Mouse (Mus musculus): ENCODE results near the gene Six3. TPM values are rescaled to one million over a fixed set of nuclear protein-coding genes. Genes with fewer than 3 reads are reported as not detected.

Gene Six3
- polyA plus RNA-seq, 1 experiment from 2014 or later, result 0.45 TPM

DNA sequence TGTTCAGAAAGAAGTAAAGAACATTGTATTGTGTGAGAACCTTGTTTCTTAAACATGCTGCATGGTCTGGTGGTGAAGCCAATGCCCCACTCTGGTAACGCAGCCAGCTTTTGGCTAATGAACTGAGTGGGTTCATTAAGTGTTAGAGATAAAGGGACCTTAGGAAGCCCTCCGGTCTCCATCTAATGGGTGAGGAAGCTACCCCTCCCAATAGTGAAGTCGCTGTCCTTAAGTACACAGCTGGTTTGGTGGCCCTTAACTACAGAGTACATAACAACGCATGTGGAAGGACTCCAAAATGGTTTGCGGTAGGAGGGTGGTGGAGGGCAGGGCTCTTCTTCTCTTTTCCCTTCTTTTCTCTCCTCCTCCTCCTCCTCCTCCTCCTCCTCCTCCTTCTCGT lies 24.5 kb downstream of the Six3 start:
- Histone ChIP-seq H3K27me3 (peaks cover 71% of the 10 kb centered on the region), H3K36me3 (no peaks in the 10 kb centered on the region)
- 74% methylated on average over 5 of the region's 6 CpGs for WGBS

GRCm38 (mm10) chr17:85645312-85645711 lies 31.9 kb downstream of the Six3 start:
- Histone ChIP-seq H3K4me3 (peak overlapping the region; percentile 28), H3K27me3 (peaks cover 91% of the 10 kb centered on the region), H3K36me3 (no peaks in the 10 kb centered on the region), H3K4me2 (replicated peaks) (peak overlapping the region; percentile 61), H3K4me1 (peaks cover 17% of the 10 kb centered on the region), H3K9me3 (replicated peaks) (no peaks in the 10 kb centered on the region), H3K9ac (peak overlapping the region; percentile 58), H3K27ac (no peak overlapping the region)
- WGBS, result 7% methylated on average over 10 of the region's 12 CpGs
- ATAC-seq (ENCODE audit: low FRiP score), result peak; percentile 43; the same call in 1 of the 2 replicates

More for the DNA sequence above, 24.5 kb downstream of the Six3 start:
- Histone ChIP-seq H3K4me1 (no peaks in the 10 kb centered on the region), H3K4me3 (no peak overlapping the region), H3K9ac (no peak overlapping the region), H3K9me3 (replicated peaks) (no peaks in the 10 kb centered on the region), H3K4me2 (replicated peaks) (no peak overlapping the region), H3K27ac (no peak overlapping the region)
- ATAC-seq (ENCODE audit: low FRiP score), result no peak

GRCm38 (mm10) chr17:85645718-85646665 lies 32.6 kb downstream of the Six3 start:
- Histone ChIP-seq H3K9ac (peak overlapping the region; percentile 58), H3K27me3 (peaks cover 90% of the 10 kb centered on the region), H3K9me3 (replicated peaks) (no peaks in the 10 kb centered on the region), H3K4me3 (peak overlapping the region; percentile 28), H3K4me2 (replicated peaks) (peak overlapping the region; percentile 61), H3K27ac (no peak overlapping the region), H3K36me3 (no peaks in the 10 kb centered on the region), H3K4me1 (peaks cover 17% of the 10 kb centered on the region)
- peak; percentile 84 for ATAC-seq (ENCODE audit: low FRiP score)
- WGBS, result 2% methylated on average over 36 of the region's 36 CpGs

DNA sequence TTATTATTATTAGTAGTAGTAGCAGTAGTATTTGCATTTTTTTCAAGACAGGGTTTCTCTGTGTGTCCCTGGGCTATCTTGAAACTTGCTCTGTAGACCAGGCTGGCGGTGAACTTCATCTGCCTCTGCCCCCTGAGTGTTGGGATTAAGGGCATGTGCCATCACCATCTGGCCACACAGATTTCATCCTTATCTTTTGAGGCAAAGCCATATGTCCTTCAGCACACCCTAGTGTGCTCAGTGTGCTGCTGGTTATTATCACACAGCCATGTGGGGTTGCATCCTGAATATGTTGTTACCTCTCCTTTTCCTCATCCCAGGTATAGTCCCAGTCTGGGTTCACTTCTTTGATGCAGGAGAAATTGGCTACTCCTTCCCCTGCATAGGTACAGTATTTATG lies 46.6 kb downstream of the Six3 start:
- peaks cover 48% of the 10 kb centered on the region for H3K27me3 ChIP-seq
- whole genome bisulfite sequencing, result 90% methylated on average over 1 of the region's 1 CpGs

DNA sequence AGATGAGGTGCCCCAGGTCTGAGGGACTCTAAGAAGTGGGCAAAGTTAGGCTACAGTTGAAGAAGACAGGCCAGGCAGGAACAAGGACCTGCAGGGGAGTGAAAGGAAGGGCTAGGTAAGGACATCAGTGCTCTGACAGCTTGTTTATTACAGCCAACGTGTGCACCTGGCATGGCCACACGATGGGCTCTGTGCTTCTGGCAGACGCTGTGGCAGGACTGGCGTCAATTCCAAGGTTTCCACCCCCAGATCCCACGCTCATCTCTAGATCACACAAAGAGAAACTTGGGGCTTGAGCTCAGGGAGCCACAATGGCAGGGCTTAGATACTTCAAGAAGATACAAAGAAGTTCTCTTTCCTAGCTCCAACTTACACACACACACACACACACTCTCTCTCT lies 48.1 kb downstream of the Six3 start:
- Histone ChIP-seq H3K4me3 (no peak overlapping the region), H3K4me2 (replicated peaks) (no peak overlapping the region), H3K27ac (no peak overlapping the region), H3K27me3 (peaks cover 60% of the 10 kb centered on the region), H3K36me3 (no peaks in the 10 kb centered on the region), H3K9me3 (replicated peaks) (no peaks in the 10 kb centered on the region), H3K4me1 (peaks cover 5% of the 10 kb centered on the region; the same call in 1 of the 2 replicates), H3K9ac (no peak overlapping the region)
- ATAC-seq (ENCODE audit: low FRiP score), result no peak
- WGBS, result 78% methylated on average over 5 of the region's 5 CpGs

More for the DNA sequence above, 46.6 kb downstream of the Six3 start:
- Histone ChIP-seq H3K9me3 (replicated peaks) (no peaks in the 10 kb centered on the region), H3K36me3 (no peaks in the 10 kb centered on the region), H3K4me3 (no peak overlapping the region), H3K9ac (no peak overlapping the region), H3K4me1 (peaks cover 5% of the 10 kb centered on the region; the same call in 1 of the 2 replicates), H3K27ac (no peak overlapping the region), H3K4me2 (replicated peaks) (no peak overlapping the region)
- ATAC-seq (ENCODE audit: low FRiP score), result no peak

DNA sequence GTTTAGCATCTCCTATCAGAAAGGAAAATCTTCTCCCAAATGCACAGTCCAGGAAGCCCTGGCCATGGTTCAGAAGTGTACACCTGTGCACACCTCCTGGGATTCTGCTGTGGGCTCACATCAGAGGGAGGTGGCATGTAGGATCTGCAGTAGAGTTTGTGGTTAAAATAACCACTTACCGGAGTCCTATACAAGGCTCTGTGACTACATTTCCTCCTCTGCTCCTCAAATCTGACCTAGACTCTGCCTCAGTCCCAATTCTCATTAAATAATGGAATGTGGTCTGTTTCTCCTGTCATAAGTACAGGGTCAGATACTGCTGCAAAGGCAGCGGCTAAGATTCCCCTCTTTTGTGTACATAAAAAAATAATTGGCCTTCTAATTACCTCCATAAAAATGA lies 50.8 kb downstream of the Six3 start:
- Histone ChIP-seq H3K27me3 (peaks cover 59% of the 10 kb centered on the region), H3K27ac (no peak overlapping the region), H3K9me3 (replicated peaks) (no peaks in the 10 kb centered on the region), H3K36me3 (no peaks in the 10 kb centered on the region), H3K9ac (no peak overlapping the region), H3K4me2 (replicated peaks) (peak overlapping the region; percentile 55), H3K4me3 (no peak overlapping the region), H3K4me1 (peaks cover 5% of the 10 kb centered on the region; the same call in 1 of the 2 replicates)
- 53% methylated on average over 2 of the region's 2 CpGs for WGBS
- no peak for ATAC-seq (ENCODE audit: low FRiP score)

DNA sequence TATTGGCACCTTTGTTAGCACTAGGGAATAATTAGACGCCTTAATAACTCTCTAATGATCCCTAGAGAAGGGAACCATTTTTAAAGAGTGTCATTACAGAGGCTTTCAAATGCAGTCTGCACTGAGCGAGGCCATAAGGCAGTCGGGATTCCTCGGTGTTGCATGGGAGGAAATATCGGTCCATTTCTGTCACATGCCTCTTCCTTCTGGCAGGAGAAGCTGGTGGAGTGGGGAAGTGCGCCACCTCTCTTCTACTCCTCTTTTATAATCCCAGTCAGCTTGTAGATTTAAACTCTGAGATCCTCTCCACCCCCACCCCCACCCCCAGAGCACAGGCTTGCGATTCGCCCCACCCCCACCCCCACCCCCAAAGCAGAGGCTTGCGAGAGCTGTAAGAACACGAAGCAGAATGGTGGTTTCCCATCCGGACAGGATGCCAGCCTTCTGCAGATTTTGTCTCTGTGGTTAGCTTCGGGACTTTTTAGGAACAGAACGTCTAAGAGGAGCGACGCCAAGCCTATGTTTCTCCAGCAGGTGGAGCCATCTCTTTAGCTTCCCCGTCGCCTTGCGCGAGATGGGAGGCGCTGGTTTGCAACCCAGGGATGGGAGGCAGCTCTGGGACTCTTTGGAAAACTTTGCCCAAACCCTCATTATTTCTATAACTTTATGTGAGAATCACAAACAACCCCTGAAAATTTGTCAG lies 51.4 kb downstream of the Six3 start:
- no peaks in the 10 kb centered on the region for H3K36me3 ChIP-seq
- H3K4me1 ChIP-seq, result peaks cover 5% of the 10 kb centered on the region; the same call in 1 of the 2 replicates
- H3K9ac ChIP-seq, result 0 out of 2 replicates have a peak overlapping the region, but pooled peaks have one; percentile 38
- 2% methylated on average over 20 of the region's 20 CpGs for WGBS
- no peak; the same call in 1 of the 2 replicates for ATAC-seq (ENCODE audit: low FRiP score)
- H3K27me3 ChIP-seq, result peaks cover 60% of the 10 kb centered on the region
- no peak overlapping the region for H3K27ac ChIP-seq
- peak overlapping the region; percentile 55 for H3K4me2 ChIP-seq (replicated peaks)
- H3K9me3 ChIP-seq (replicated peaks), result no peaks in the 10 kb centered on the region
- peak overlapping the region; percentile 20 for H3K4me3 ChIP-seq

Other genes with a start within 250 kb of the Six3 start
- 12.5 and 15.3 TPM in 2 replicates for gene Six2, start 74.7 kb downstream of the Six3 start, polyA plus RNA-seq (2016; fragmentation: Nextera tagmentation; extraction: Ambion mirVana)